Mouse (Mus musculus) gastrocnemius, adult 2 months (tissue): Measurements from ENCODE around the gene Irx4. TPM values are rescaled to one million over a fixed set of nuclear protein-coding genes. Genes with fewer than 3 reads are reported as not detected.

ENCODE experiments used
- DNase-seq: peaks from one replicate; pipeline ENCODE4 v3.0.0; 2022
- H3K27ac ChIP-seq: fragments of 200-600 bp; 2 replicates; pipeline ENCODE4 v1.8.1; 2022; ENCODE audit warnings: mild to moderate bottlenecking
- H3K4me3 ChIP-seq: fragments of 200-600 bp; 2 replicates; pipeline ENCODE4 v1.8.1; 2022; ENCODE audit warnings: mild to moderate bottlenecking, moderate library complexity
- CTCF ChIP-seq: fragments of 200-600 bp; IDR thresholded peaks from 2 replicates; pipeline ENCODE4 v1.8.1; 2022; ENCODE audit warnings: antibody characterized with exemption, mild to moderate bottlenecking, moderate library complexity
- intact Hi-C: fragments of 180-260 bp; cut with DNase I; formaldehyde crosslinking; loops from one replicate; pipeline ENCODE4 v1.15.1; 2025
- total RNA-seq, 2 experiments: library from RNA; stranded (reverse); gene quantifications; 2 replicates each; pipeline ENCODE4 v1.2.3; 2021

The Irx4 gene
- total RNA-seq, 2 experiments from 2014 or later: not detected

GRCm38 (mm10) chr13:73310183-73310929, 50.1 kb downstream of the Irx4 start:
- no peak overlapping the region for H3K4me3 ChIP-seq
- peak; percentile 62 for DNase-seq
- TF ChIP-seq CTCF: peak; percentile 68
- no peak overlapping the region for H3K27ac ChIP-seq
- intact Hi-C loops: no loop called here

Other genes with a start within 250 kb of the Irx4 start
- gene Mrpl36, start 68.0 kb downstream of the Irx4 start, total RNA-seq: 10 to 100 TPM; 36.5 to 47.4 TPM
- 100 to 1,000 TPM; 406 to 531 TPM for gene Ndufs6, start 68.1 kb downstream of the Irx4 start, total RNA-seq
- gene Lpcat1, start 206.7 kb downstream of the Irx4 start, total RNA-seq: 1 to 10 TPM; 3.5 to 3.6 TPM